Mouse (Mus musculus): ENCODE results near the gene Purb.
"Not testable (repeated sequence)": the region's sequence is repeated elsewhere in the genome, so short reads cannot be mapped to it uniquely, and the experiment has no call there.

Gene Purb

GRCm38 (mm10) chr11:6486916-6487315 is 11.2 kb upstream of the Purb start:
- no peak for DNase-seq (ENCODE audit: low read depth, low spot score)

GRCm38 (mm10) chr11:6484244-6484959 is 8.7 kb upstream of the Purb start:
- no peak for DNase-seq (ENCODE audit: low read depth, low spot score)

GRCm38 (mm10) chr11:6483103-6483502 is 7.4 kb upstream of the Purb start:
- DNase-seq (ENCODE audit: low read depth, low spot score), result no peak

GRCm38 (mm10) chr11:6481669-6482185 is 6.0 kb upstream of the Purb start:
- DNase-seq (ENCODE audit: low read depth, low spot score), result no peak

- DNase-seq (ENCODE audit: low read depth, low spot score), result no peak
Measured at GRCm38 (mm10) chr11:6480681-6481405, 5.1 kb upstream of the Purb start.

GRCm38 (mm10) chr11:6480191-6480590 is 4.5 kb upstream of the Purb start:
- DNase-seq (ENCODE audit: low read depth, low spot score), result no peak

- no peak for DNase-seq (ENCODE audit: low read depth, low spot score)
Measured at GRCm38 (mm10) chr11:6479231-6479630, 3.5 kb upstream of the Purb start.

- no peak for DNase-seq (ENCODE audit: low read depth, low spot score)
Measured at GRCm38 (mm10) chr11:6477350-6477749, 1.6 kb upstream of the Purb start.

GRCm38 (mm10) chr11:6476876-6477275 is 1.2 kb upstream of the Purb start:
- no peak for DNase-seq (ENCODE audit: low read depth, low spot score)

GRCm38 (mm10) chr11:6474874-6475731 is 614 bp downstream of the Purb start:
- DNase-seq (ENCODE audit: low read depth, low spot score), result peak; percentile 74

GRCm38 (mm10) chr11:6474381-6474780 is 1.3 kb downstream of the Purb start:
- DNase-seq (ENCODE audit: low read depth, low spot score), result no peak

- no peak for DNase-seq (ENCODE audit: low read depth, low spot score)
Measured at GRCm38 (mm10) chr11:6472076-6472475, 3.6 kb downstream of the Purb start.

- DNase-seq (ENCODE audit: low read depth, low spot score), result no peak
Measured at GRCm38 (mm10) chr11:6471493-6471892, 4.2 kb downstream of the Purb start.

GRCm38 (mm10) chr11:6471054-6471453 is 4.7 kb downstream of the Purb start:
- DNase-seq (ENCODE audit: low read depth, low spot score), result no peak

- no peak for DNase-seq (ENCODE audit: low read depth, low spot score)
Measured at GRCm38 (mm10) chr11:6468541-6468940, 7.2 kb downstream of the Purb start.

GRCm38 (mm10) chr11:6465122-6465521 is 10.6 kb downstream of the Purb start:
- DNase-seq (ENCODE audit: low read depth, low spot score), result peak; percentile 77

GRCm38 (mm10) chr11:6463159-6463837 is 12.4 kb downstream of the Purb start:
- DNase-seq (ENCODE audit: low read depth, low spot score), result peak; percentile 45

- peak; percentile 81 for DNase-seq (ENCODE audit: low read depth, low spot score)
Measured at GRCm38 (mm10) chr11:6456083-6456482, 19.6 kb downstream of the Purb start.

- not testable (repeated sequence) for DNase-seq (ENCODE audit: low read depth, low spot score)
Measured at GRCm38 (mm10) chr11:6448155-6448554, 27.6 kb downstream of the Purb start.

GRCm38 (mm10) chr11:6447493-6447892 is 28.2 kb downstream of the Purb start:
- no peak for DNase-seq (ENCODE audit: low read depth, low spot score)

- DNase-seq (ENCODE audit: low read depth, low spot score), result no peak
Measured at GRCm38 (mm10) chr11:6445951-6446350, 29.8 kb downstream of the Purb start.

Measured in ZHBTc4 (cell line).